Mouse (Mus musculus): ENCODE results near the gene Naa50. TPM values are rescaled to one million over a fixed set of nuclear protein-coding genes. Genes with fewer than 3 reads are reported as not detected.

The Naa50 gene
- polyA plus RNA-seq, 1 experiment from 2014 or later = 62.4 TPM

GRCm38 (mm10) chr16:44182597-44182996 is 43.0 kb downstream of the Naa50 start:
- no peaks in the 10 kb centered on the region for H3K9me3 ChIP-seq
- no peak overlapping the region for H3K9ac ChIP-seq
- H3K4me1 ChIP-seq (replicated peaks) = no peaks in the 10 kb centered on the region
- H3K4me3 ChIP-seq = no peak overlapping the region
- WGBS = 91% methylated on average over 1 of the region's 1 CpGs
- H3K27ac ChIP-seq (replicated peaks) = no peak overlapping the region
- no peak for ATAC-seq (ENCODE audit: low FRiP score, low read depth)
- H3K36me3 ChIP-seq = no peaks in the 10 kb centered on the region
- no peak overlapping the region for H3K4me2 ChIP-seq
- H3K27me3 ChIP-seq = no peaks in the 10 kb centered on the region

GRCm38 (mm10) chr16:44184769-44185168 is 45.1 kb downstream of the Naa50 start:
- no peaks in the 10 kb centered on the region for H3K4me1 ChIP-seq (replicated peaks)
- WGBS = 91% methylated on average over 3 of the region's 3 CpGs
- H3K4me2 ChIP-seq = no peak overlapping the region
- H3K9me3 ChIP-seq = no peaks in the 10 kb centered on the region
- ATAC-seq (ENCODE audit: low FRiP score, low read depth) = no peak
- H3K27me3 ChIP-seq = no peaks in the 10 kb centered on the region
- H3K36me3 ChIP-seq = no peaks in the 10 kb centered on the region
- H3K27ac ChIP-seq (replicated peaks) = no peak overlapping the region
- no peak overlapping the region for H3K9ac ChIP-seq
- H3K4me3 ChIP-seq = no peak overlapping the region

- ATAC-seq (ENCODE audit: low FRiP score, low read depth) = no peak
- WGBS = 96% methylated on average over 4 of the region's 4 CpGs
- Histone ChIP-seq H3K27me3 (no peaks in the 10 kb centered on the region), H3K27ac (replicated peaks) (no peak overlapping the region), H3K4me3 (no peak overlapping the region), H3K36me3 (no peaks in the 10 kb centered on the region), H3K4me2 (no peak overlapping the region), H3K4me1 (replicated peaks) (no peaks in the 10 kb centered on the region), H3K9me3 (no peaks in the 10 kb centered on the region), H3K9ac (no peak overlapping the region)
Measured at GRCm38 (mm10) chr16:44187172-44187571, 47.5 kb downstream of the Naa50 start.

DNA sequence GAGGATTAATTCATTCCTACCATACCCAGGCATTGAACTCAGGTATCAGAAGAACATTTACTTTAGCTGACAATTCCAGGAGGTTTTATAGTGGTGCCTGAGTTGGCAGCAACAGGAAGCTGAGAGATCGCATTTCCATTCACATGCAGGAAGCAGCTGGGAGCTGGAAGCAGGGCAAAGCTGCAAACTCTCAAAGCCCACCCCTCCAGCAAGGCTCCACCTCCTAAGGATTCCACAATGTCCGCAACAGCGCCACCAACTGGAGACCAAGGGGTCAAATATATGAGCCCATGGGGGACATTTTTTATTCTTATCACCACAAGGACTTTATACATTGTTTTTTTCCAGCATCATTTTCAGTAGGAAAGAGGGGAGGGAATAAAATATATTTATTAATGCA is 49.1 kb downstream of the Naa50 start:
- H3K4me2 ChIP-seq = no peak overlapping the region
- H3K27ac ChIP-seq (replicated peaks) = no peak overlapping the region
- no peak overlapping the region for H3K9ac ChIP-seq
- WGBS = 92% methylated on average over 3 of the region's 3 CpGs
- no peaks in the 10 kb centered on the region for H3K27me3 ChIP-seq
- no peaks in the 10 kb centered on the region for H3K9me3 ChIP-seq
- H3K4me3 ChIP-seq = no peak overlapping the region
- H3K4me1 ChIP-seq (replicated peaks) = no peaks in the 10 kb centered on the region
- ATAC-seq (ENCODE audit: low FRiP score, low read depth) = no peak
- no peaks in the 10 kb centered on the region for H3K36me3 ChIP-seq

DNA sequence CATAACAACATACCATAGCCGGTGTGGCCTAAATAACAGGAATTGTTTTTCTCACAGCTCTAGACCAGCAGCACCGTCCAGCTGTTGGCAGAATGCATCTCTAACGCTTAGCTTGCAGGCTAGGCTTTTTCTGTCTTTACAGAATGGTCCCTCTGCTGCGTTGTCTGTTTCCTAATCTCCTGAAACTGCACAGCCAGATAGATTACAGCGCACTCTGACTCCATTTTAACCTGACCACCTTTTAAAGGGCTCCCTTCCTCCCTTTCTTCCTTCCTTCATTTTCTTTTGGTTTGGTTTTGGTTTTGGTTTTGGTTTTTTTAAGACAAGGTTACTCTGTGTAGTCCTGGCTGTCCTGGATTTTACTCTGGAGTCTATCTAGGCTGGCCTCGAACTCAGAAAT is 50.4 kb downstream of the Naa50 start:
- no peak for ATAC-seq (ENCODE audit: low FRiP score, low read depth)
- no peaks in the 10 kb centered on the region for H3K9me3 ChIP-seq
- no peaks in the 10 kb centered on the region for H3K4me1 ChIP-seq (replicated peaks)
- H3K27me3 ChIP-seq = no peaks in the 10 kb centered on the region
- no peak overlapping the region for H3K4me3 ChIP-seq
- H3K9ac ChIP-seq = no peak overlapping the region
- no peak overlapping the region for H3K27ac ChIP-seq (replicated peaks)
- no peaks in the 10 kb centered on the region for H3K36me3 ChIP-seq
- no peak overlapping the region for H3K4me2 ChIP-seq
- WGBS = 92% methylated on average over 6 of the region's 6 CpGs

- WGBS = 86% methylated on average over 2 of the region's 2 CpGs
- no peak for ATAC-seq (ENCODE audit: low FRiP score, low read depth)
Measured at GRCm38 (mm10) chr16:44190968-44191367, 51.3 kb downstream of the Naa50 start.

DNA sequence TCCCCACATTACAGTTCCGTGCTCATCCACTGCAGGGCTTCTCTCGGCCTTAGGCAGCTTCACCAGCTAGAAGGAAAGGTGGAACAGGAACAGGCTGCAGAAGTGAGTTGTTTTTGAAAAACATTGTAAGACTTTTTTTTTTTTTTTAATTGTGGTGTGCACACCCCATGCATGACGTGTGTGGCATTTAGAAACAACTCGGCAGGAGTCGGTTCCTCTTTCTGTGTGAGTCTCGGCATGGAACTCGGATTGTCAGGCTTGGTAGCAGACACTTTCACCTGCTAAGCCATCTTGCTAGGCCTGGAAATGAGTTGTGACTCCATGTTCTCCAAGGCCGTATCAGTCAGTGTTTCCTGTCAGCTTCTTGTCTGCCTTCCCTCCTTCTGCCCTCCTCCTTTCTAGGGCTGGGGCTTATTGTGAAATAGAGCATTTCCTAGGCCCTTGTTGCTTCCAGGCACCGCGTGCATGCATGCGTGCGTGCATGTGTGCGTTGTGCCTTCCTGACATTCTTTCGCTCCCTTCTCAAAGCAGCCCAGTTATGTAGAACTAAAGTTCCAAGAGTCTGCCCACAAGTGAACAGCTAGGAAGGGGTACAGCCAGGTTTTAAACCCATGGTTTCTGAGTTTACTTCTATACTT is 59.6 kb downstream of the Naa50 start:
- WGBS = 92% methylated on average over 14 of the region's 14 CpGs
- H3K4me3 ChIP-seq = no peak overlapping the region
- H3K4me2 ChIP-seq = no peak overlapping the region
- no peaks in the 10 kb centered on the region for H3K4me1 ChIP-seq (replicated peaks)
- H3K36me3 ChIP-seq = peaks cover 14% of the 10 kb centered on the region
- no peak overlapping the region for H3K27ac ChIP-seq (replicated peaks)
- H3K9me3 ChIP-seq = no peaks in the 10 kb centered on the region
- H3K27me3 ChIP-seq = no peaks in the 10 kb centered on the region
- no peak for ATAC-seq (ENCODE audit: low FRiP score, low read depth)
- H3K9ac ChIP-seq = no peak overlapping the region

More at GRCm38 (mm10) chr16:44190968-44191367, 51.3 kb downstream of the Naa50 start:
- H3K36me3 ChIP-seq = no peaks in the 10 kb centered on the region
- no peak overlapping the region for H3K27ac ChIP-seq (replicated peaks)
- H3K4me1 ChIP-seq (replicated peaks) = no peaks in the 10 kb centered on the region
- H3K27me3 ChIP-seq = no peaks in the 10 kb centered on the region
- H3K9ac ChIP-seq = no peak overlapping the region
- H3K9me3 ChIP-seq = no peaks in the 10 kb centered on the region
- no peak overlapping the region for H3K4me3 ChIP-seq
- H3K4me2 ChIP-seq = no peak overlapping the region

DNA sequence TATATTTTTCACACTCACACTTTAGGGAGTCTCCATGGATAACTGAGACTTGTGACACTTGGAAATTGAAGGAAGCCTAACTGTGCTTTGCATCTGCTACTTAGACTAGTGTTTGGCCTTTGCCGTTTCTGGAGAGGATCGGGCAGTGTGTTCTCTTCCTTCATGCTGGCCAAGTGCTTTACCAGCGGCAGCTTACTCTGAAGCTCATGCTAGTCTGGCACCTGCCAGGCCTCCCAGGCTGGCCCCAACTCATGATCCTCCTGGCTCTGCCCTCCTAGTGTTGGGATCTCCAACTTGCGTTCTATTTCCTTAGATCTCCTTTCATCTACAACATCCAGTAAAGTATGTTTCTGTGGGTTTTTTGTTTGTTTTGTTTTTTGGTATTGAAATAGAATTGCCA is 60.5 kb downstream of the Naa50 start:
- no peak for ATAC-seq (ENCODE audit: low FRiP score, low read depth)
- Histone ChIP-seq H3K4me3 (no peak overlapping the region), H3K36me3 (peaks cover 14% of the 10 kb centered on the region), H3K4me1 (replicated peaks) (no peaks in the 10 kb centered on the region), H3K4me2 (no peak overlapping the region), H3K27me3 (no peaks in the 10 kb centered on the region), H3K9me3 (no peaks in the 10 kb centered on the region), H3K9ac (no peak overlapping the region), H3K27ac (replicated peaks) (no peak overlapping the region)
- 93% methylated on average over 4 of the region's 4 CpGs for WGBS

- Histone ChIP-seq H3K4me2 (no peak overlapping the region), H3K9me3 (no peaks in the 10 kb centered on the region), H3K36me3 (peaks cover 26% of the 10 kb centered on the region), H3K27me3 (no peaks in the 10 kb centered on the region), H3K4me1 (replicated peaks) (no peaks in the 10 kb centered on the region), H3K4me3 (no peak overlapping the region), H3K27ac (replicated peaks) (no peak overlapping the region), H3K9ac (no peak overlapping the region)
- ATAC-seq (ENCODE audit: low FRiP score, low read depth) = no peak
- whole genome bisulfite sequencing = 84% methylated on average over 6 of the region's 6 CpGs
Measured at GRCm38 (mm10) chr16:44204331-44204730, 64.7 kb downstream of the Naa50 start.

DNA sequence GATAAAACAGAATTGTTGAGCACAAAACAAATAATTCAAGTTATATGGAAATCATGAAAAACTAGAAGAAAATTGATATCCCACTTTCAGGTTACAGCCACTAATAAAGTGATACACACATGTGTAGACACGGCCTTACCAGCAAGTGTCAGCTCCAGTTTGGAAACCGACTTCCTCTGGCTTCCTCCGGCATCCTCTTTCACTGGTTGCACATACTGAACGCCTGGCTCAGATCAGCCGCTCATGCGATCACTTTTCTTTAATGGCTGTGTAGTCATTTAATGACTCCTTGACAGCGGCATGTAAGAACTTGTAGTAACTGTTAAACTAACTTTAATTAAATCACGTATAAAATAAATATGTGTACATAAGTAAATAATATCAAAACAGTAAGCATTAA is 66.3 kb downstream of the Naa50 start:
- Histone ChIP-seq H3K9ac (no peak overlapping the region), H3K36me3 (peaks cover 38% of the 10 kb centered on the region), H3K4me2 (no peak overlapping the region), H3K27ac (replicated peaks) (no peak overlapping the region), H3K9me3 (no peaks in the 10 kb centered on the region), H3K4me3 (no peak overlapping the region), H3K4me1 (replicated peaks) (no peaks in the 10 kb centered on the region), H3K27me3 (no peaks in the 10 kb centered on the region)
- ATAC-seq (ENCODE audit: low FRiP score, low read depth) = no peak
- 91% methylated on average over 8 of the region's 8 CpGs for WGBS

GRCm38 (mm10) chr16:44210156-44211053 is 70.8 kb downstream of the Naa50 start:
- no peak for ATAC-seq (ENCODE audit: low FRiP score, low read depth)
- H3K27me3 ChIP-seq = no peaks in the 10 kb centered on the region
- H3K9me3 ChIP-seq = no peaks in the 10 kb centered on the region
- no peak overlapping the region for H3K4me2 ChIP-seq
- no peak overlapping the region for H3K4me3 ChIP-seq
- H3K9ac ChIP-seq = no peak overlapping the region
- 78% methylated on average over 10 of the region's 10 CpGs for WGBS
- H3K36me3 ChIP-seq = peaks cover 43% of the 10 kb centered on the region; the same call in 1 of the 2 replicates
- no peaks in the 10 kb centered on the region for H3K4me1 ChIP-seq (replicated peaks)
- no peak overlapping the region for H3K27ac ChIP-seq (replicated peaks)

DNA sequence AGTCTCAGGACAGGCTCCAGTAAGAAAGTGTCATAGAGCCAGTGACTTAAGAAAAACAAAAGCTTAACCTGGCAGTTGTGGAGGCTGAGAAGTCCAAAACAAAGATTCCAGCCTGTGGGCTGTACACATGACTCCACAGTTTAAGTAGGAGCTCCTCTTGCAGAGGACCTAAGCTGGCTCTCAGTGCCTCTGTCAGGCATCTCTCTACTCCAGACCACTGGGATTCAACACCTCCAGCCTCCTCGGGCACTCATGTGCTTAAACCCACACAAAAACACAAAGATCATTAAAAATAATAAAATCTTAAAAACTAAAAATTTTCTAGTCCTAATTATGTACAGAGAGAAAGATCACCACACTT is 71.4 kb downstream of the Naa50 start:
- Histone ChIP-seq H3K36me3 (peaks cover 49% of the 10 kb centered on the region), H3K4me3 (no peak overlapping the region), H3K4me1 (replicated peaks) (no peaks in the 10 kb centered on the region), H3K27me3 (no peaks in the 10 kb centered on the region), H3K4me2 (no peak overlapping the region), H3K27ac (replicated peaks) (no peak overlapping the region), H3K9ac (no peak overlapping the region), H3K9me3 (no peaks in the 10 kb centered on the region)
- ATAC-seq (ENCODE audit: low FRiP score, low read depth) = no peak
- 97% methylated on average over 1 of the region's 1 CpGs for WGBS

All from hindbrain, embryonic 15.5 days (tissue).